Mouse (Mus musculus): Measurements from ENCODE around the gene Rpl23. TPM values are rescaled to one million over a fixed set of nuclear protein-coding genes. Genes with fewer than 3 reads are reported as not detected.
"Not testable (repeated sequence)": the region's sequence is repeated elsewhere in the genome, so short reads cannot be mapped to it uniquely, and the experiment has no call there.

Gene Rpl23
- polyA plus RNA-seq, 1 experiment from 2014 or later, result 632 TPM

DNA sequence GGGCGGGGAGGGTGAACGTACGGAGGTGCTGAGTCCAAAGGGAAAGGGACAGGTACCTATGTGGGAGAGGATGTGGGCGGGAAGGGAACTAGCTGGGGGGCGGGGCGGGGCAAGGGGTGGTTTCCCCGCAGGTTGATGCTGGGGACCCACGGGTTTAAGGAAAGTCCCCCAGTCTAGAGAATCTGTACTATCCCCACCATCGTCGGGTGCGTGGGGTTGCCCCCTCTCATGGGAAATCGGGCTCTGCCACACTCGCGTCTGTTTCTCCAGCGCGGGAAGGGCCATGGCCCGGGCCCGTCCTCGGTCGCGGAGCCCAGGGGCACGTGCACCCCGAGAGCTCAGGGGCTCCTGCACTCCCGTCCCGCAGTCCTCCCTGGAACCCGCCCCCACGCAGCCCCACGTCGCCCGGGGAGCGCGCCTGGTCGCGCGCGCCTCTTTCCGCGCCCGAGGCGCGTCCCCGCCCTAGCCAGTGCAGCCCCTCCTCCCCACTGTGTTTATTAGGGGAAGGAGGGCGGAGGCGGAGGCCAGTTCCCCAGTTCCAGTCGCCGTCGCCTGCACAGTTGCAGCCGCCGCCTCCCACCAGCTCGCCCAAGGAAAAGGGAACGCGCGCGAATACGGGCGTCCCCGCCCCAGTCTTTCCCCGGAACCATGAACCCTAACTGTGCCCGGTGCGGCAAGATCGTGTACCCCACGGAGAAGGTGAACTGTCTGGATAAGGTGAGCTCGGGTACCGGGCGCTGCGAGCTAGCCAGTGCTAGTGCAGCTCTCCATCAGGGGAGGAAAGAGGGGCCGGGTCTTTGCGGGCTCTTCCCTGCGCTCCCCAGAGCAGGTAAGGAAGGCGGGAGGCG lies 17.1 kb upstream of the Rpl23 start:
- under 1% methylated on average over 71 of the region's 71 CpGs for WGBS
- peak overlapping the region; percentile 93 for H3K9ac ChIP-seq
- H3K27me3 ChIP-seq, result no peaks in the 10 kb centered on the region
- H3K4me2 ChIP-seq, result peak overlapping the region; percentile 83
- H3K4me1 ChIP-seq, result peaks cover 32% of the 10 kb centered on the region
- peak; percentile 80 for ATAC-seq (ENCODE audit: insufficient number of reproducible peaks, insufficient read depth, low FRiP score, low TSS enrichment, low read depth)
- H3K36me3 ChIP-seq, result no peaks in the 10 kb centered on the region
- H3K9me3 ChIP-seq, result no peaks in the 10 kb centered on the region
- peak overlapping the region; percentile 96 for H3K4me3 ChIP-seq
- H3K27ac ChIP-seq, result peak overlapping the region; percentile 98

DNA sequence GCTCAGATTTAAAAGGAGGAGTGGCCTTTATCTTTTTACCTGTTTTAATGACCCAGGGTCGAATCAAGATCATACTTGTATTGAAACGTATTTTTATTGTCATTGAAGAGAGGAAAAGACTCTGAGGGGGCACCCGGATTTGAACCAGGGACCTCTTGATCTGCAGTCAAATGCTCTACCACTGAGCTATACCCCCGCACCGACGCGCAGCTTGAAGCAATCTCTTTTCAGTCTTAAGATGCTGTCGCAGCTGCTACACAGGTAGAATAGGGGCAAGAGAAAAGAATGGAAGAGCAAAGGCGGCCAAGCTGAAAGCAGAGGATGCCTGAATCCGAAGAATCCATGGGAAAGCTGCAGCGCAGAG lies 16.5 kb upstream of the Rpl23 start, which contains the start of gene Lasp1:
TSS of gene Lasp1 (plus strand) at position 219 of the 364 bp plus-strand sequence.
- Histone ChIP-seq H3K9me3 (no peaks in the 10 kb centered on the region), H3K4me3 (peak within 1 kb of the TSS; percentile 96), H3K4me2 (peak within 1 kb of the TSS; percentile 83), H3K36me3 (no peaks in the 10 kb centered on the region), H3K27ac (peak within 1 kb of the TSS; percentile 98), H3K9ac (peak within 1 kb of the TSS; percentile 93), H3K4me1 (peaks cover 26% of the 10 kb centered on the region), H3K27me3 (no peaks in the 10 kb centered on the region)
- peak; percentile 52 for ATAC-seq (ENCODE audit: insufficient number of reproducible peaks, insufficient read depth, low FRiP score, low TSS enrichment, low read depth)
- 0% methylated on average over 11 of the region's 11 CpGs for WGBS

DNA sequence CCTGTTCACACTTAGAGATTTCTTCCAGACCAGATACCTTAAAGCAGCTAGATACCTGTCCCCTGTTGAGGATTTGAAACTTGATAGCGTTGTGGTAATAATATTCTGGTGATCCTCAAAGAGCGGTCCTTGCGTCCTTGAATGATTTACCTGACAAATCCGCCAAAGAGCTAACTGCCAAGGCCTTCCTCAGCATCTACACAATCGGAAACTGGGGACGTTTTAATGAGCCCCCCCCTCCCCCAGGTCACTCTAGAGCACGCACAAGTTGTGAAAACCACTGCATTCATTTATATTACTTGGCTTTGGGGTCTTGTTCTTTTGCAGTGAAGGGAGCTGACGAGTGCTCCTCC lies 15.8 kb upstream of the Rpl23 start:
- peak overlapping the region; percentile 83 for H3K4me2 ChIP-seq
- 28% methylated on average over 8 of the region's 8 CpGs for WGBS
- H3K27me3 ChIP-seq, result no peaks in the 10 kb centered on the region
- no peak overlapping the region; the same call in 1 of the 2 replicates for H3K9ac ChIP-seq
- H3K36me3 ChIP-seq, result no peaks in the 10 kb centered on the region
- no peak for ATAC-seq (ENCODE audit: insufficient number of reproducible peaks, insufficient read depth, low FRiP score, low TSS enrichment, low read depth)
- 0 out of 2 replicates have a peak overlapping the region, but pooled peaks have one; percentile 7 for H3K27ac ChIP-seq
- H3K4me3 ChIP-seq, result peak overlapping the region; percentile 96
- H3K4me1 ChIP-seq, result peaks cover 23% of the 10 kb centered on the region
- H3K9me3 ChIP-seq, result no peaks in the 10 kb centered on the region

DNA sequence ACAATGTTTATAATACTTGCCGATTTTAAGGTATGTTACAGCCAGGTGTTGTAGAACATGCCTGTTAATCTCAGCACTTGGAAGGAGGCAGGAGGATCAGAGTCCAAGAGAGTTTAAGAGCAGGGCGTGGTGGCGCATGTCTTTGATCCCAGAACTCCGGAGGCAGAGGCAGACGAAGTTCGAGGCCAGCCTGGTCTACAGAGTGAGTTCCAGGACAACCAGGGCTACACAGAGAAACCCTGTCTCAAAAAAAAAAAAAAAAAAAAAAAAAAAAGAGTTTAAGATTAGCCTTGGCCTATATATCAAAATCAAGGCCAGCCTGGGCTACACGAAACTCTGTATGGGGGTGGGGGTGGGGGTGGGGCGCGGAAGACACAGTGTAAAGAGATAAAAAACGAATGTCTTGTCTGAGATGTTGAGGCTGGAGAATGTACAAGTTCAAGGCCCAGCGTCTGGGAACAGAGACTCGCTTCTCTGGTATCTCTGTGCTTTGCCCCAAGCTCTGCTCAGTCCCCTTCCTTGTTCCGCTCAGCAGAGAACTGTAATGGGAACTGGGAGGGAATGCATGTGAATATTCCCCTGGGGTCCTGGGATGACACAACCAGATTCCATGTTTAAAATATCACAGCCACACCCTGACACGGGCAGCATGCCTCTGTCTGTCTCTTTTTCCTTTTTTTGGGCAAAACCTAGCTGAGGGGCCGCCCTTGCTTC lies 15.3 kb upstream of the Rpl23 start:
- no peaks in the 10 kb centered on the region for H3K36me3 ChIP-seq
- WGBS, result 44% methylated on average over 15 of the region's 15 CpGs
- H3K4me3 ChIP-seq, result peak overlapping the region; percentile 96; the same call in 1 of the 2 replicates
- H3K4me1 ChIP-seq, result peaks cover 23% of the 10 kb centered on the region
- no peaks in the 10 kb centered on the region for H3K9me3 ChIP-seq
- no peaks in the 10 kb centered on the region for H3K27me3 ChIP-seq
- no peak for ATAC-seq (ENCODE audit: insufficient number of reproducible peaks, insufficient read depth, low FRiP score, low TSS enrichment, low read depth)
- no peak overlapping the region for H3K9ac ChIP-seq
- H3K27ac ChIP-seq, result 0 out of 2 replicates have a peak overlapping the region, but pooled peaks have one; percentile 7
- peak overlapping the region; percentile 83 for H3K4me2 ChIP-seq

DNA sequence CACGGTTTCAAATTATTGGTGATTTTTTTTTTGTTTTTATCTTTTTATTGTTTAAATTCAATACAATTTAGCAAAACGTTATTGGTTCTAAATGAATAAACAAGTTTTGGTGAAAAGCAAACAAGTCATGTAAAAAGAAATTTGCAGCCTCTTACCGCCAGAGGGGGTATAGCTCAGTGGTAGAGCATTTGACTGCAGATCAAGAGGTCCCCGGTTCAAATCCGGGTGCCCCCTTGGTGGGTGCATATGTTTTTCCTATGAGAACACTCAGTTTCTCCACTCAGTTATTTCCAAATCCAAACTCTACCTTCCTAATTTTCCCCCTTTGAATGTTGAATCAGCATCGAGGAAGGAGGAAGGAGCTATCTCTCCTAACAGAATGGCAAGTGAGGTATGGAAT lies 14.7 kb upstream of the Rpl23 start:
- Histone ChIP-seq H3K9ac (no peak overlapping the region), H3K4me3 (no peak overlapping the region), H3K36me3 (no peaks in the 10 kb centered on the region), H3K4me2 (no peak overlapping the region), H3K27me3 (no peaks in the 10 kb centered on the region), H3K9me3 (no peaks in the 10 kb centered on the region), H3K4me1 (peaks cover 16% of the 10 kb centered on the region), H3K27ac (no peak overlapping the region)
- ATAC-seq (ENCODE audit: insufficient number of reproducible peaks, insufficient read depth, low FRiP score, low TSS enrichment, low read depth), result no peak
- WGBS, result 4% methylated on average over 6 of the region's 6 CpGs

DNA sequence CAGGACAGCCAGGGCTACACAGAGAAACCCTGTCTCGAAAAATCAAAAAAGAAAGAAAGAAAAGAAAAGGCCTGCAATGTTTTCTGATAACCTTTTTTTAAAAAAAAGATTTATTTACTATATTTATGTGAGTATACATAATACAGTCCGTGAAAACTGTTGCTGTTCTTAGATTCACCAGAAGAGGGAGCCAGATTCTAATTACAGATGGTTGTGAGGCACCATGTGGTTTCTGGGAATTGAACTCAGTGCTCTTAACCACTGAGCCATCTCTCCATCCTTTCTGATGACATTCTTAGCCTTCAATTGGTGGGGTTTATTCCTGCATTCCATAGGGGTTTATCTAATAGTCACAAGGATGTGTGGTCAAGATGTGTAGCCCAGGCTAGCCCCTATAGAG lies 10.9 kb upstream of the Rpl23 start:
- Histone ChIP-seq H3K4me3 (no peak overlapping the region), H3K9me3 (no peaks in the 10 kb centered on the region), H3K4me1 (peaks cover 1% of the 10 kb centered on the region; the same call in 1 of the 2 replicates), H3K9ac (no peak overlapping the region), H3K36me3 (no peaks in the 10 kb centered on the region), H3K27ac (no peak overlapping the region), H3K4me2 (no peak overlapping the region), H3K27me3 (no peaks in the 10 kb centered on the region)
- no peak for ATAC-seq (ENCODE audit: insufficient number of reproducible peaks, insufficient read depth, low FRiP score, low TSS enrichment, low read depth)
- WGBS, result 7% methylated on average over 2 of the region's 2 CpGs

DNA sequence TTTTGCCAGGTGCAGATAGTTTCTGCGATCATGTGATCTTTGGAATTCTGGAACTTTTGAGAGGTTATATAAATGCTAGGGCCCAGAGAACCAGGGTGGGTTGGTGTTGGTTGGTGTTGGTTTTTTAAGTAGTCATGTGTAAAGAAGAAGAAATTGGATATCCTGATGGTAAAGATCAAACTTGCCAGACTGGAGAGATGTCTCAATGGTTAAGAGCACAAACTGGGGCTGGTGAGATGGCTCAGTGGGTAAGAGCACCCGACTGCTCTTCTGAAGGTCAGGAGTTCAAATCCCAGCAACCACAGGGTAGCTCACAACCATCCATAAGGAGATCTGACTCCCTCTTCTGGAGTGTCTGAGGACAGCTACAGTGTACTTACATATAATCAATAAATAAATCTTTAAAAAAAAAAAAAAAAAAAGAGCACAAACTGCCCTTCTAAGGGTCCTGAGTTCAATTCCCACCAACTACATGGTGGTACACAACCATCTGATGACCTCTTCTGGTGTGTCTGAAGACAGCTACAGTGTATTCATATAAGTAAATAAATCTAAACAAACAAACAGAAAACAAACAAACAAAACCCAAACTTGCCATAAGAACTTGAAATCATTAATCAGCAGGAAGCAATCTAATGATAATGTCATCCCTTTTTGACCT lies 8.7 kb upstream of the Rpl23 start:
- ATAC-seq (ENCODE audit: insufficient number of reproducible peaks, insufficient read depth, low FRiP score, low TSS enrichment, low read depth); H3K27me3 ChIP-seq; H3K9ac ChIP-seq; H3K36me3 ChIP-seq; H3K9me3 ChIP-seq; H3K4me1 ChIP-seq; H3K4me3 ChIP-seq; H3K4me2 ChIP-seq; H3K27ac ChIP-seq: not testable (repeated sequence)
- WGBS, result 64% methylated on average over 2 of the region's 2 CpGs

DNA sequence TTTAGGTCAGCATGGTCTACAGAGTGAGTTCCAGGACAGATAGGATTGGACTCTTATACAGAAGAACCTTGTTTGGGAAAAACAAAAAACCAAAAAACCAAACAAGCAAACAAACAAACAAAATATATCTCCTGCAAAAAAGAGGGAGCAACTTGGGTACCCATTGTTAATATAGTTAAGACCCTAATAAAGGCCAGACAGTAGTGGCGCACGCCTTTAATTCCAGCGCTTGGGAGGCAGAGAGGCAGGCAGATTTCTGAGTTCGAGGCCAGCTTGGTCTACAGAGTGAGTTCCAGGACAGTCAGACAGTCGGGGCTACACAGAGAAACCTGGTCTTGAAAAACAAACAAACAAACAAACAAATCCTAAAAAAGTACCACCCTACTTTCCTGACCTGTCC lies 7.5 kb upstream of the Rpl23 start:
- no peaks in the 10 kb centered on the region for H3K27me3 ChIP-seq
- H3K36me3 ChIP-seq, result no peaks in the 10 kb centered on the region
- 83% methylated on average over 5 of the region's 5 CpGs for WGBS
- H3K9me3 ChIP-seq, result no peaks in the 10 kb centered on the region
- ATAC-seq (ENCODE audit: insufficient number of reproducible peaks, insufficient read depth, low FRiP score, low TSS enrichment, low read depth), result no peak
- H3K4me1 ChIP-seq, result no peaks in the 10 kb centered on the region
- no peak overlapping the region for H3K9ac ChIP-seq
- no peak overlapping the region for H3K27ac ChIP-seq
- H3K4me3 ChIP-seq, result no peak overlapping the region
- no peak overlapping the region for H3K4me2 ChIP-seq

DNA sequence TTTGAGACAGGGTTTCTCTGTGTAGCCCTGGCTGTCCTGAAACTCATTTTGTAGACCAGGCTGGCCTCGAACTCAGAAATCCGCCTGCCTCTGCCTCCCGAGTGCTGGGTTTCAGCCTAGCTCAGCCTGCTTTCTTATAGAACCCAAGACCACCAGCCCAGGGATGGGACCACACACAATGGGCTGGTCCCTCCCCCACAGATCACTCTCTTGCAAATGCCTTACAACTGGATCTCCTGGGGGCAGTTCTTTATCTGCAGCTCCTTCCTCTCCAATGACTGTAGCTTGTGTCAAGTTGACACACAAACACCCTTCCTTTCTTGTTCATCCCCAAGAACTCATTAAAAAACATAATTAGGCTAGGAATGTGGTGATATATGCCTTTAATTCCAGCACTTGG lies 5.7 kb upstream of the Rpl23 start:
- Histone ChIP-seq H3K4me3 (no peak overlapping the region), H3K4me2 (no peak overlapping the region), H3K9ac (no peak overlapping the region), H3K4me1 (peaks cover 3% of the 10 kb centered on the region; the same call in 1 of the 2 replicates), H3K27ac (no peak overlapping the region), H3K27me3 (no peaks in the 10 kb centered on the region), H3K9me3 (no peaks in the 10 kb centered on the region), H3K36me3 (no peaks in the 10 kb centered on the region)
- 82% methylated on average over 3 of the region's 3 CpGs for WGBS
- no peak for ATAC-seq (ENCODE audit: insufficient number of reproducible peaks, insufficient read depth, low FRiP score, low TSS enrichment, low read depth)

DNA sequence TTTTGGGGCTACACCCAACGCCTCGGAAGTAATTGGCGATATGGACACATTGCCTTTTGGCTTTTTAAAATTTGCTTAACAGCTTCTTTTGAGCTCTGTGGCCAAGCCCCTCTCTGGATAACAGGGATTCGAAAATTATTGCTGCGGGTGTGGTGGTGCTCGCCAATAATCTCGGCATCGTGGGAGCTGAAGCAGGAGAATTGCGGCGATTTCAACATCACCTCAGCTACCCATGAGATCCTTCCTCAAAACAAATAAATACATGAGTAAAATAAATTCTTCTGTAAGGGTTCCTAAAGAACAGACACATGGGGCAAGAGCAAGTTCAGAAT lies 293 bp upstream of the Rpl23 start:
- Histone ChIP-seq H3K36me3 (peaks cover 35% of the 10 kb centered on the region), H3K4me1 (peaks cover 20% of the 10 kb centered on the region), H3K4me2 (peak overlapping the region; percentile 70), H3K27ac (peak overlapping the region; percentile 95), H3K27me3 (no peaks in the 10 kb centered on the region), H3K9me3 (no peaks in the 10 kb centered on the region), H3K4me3 (peak overlapping the region; percentile 79), H3K9ac (peak overlapping the region; percentile 97)
- WGBS, result under 1% methylated on average over 10 of the region's 10 CpGs
- ATAC-seq (ENCODE audit: insufficient number of reproducible peaks, insufficient read depth, low FRiP score, low TSS enrichment, low read depth), result no peak

DNA sequence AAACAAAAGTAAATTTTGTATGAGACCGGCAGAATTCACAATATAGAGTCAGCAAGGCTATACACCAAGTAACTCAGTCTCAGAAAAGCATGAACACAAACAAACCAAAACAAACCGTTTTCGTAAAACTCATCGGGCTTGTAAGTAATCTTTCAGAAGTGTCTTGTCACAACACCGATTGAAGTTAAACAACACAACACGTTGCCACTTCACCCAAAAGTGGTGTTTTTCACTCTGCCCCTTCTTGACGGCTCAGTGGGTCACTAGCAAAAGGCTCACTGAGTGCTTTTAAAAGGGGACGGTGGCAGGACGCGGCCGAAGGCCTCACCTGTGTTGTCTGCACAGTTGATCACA lies 782 bp downstream of the Rpl23 start:
- Histone ChIP-seq H3K4me3 (peak overlapping the region; percentile 79), H3K4me2 (peak overlapping the region; percentile 70), H3K27me3 (no peaks in the 10 kb centered on the region), H3K36me3 (peaks cover 46% of the 10 kb centered on the region), H3K9ac (peak overlapping the region; percentile 97), H3K4me1 (peaks cover 20% of the 10 kb centered on the region), H3K9me3 (no peaks in the 10 kb centered on the region), H3K27ac (peak overlapping the region; percentile 95)
- no peak for ATAC-seq (ENCODE audit: insufficient number of reproducible peaks, insufficient read depth, low FRiP score, low TSS enrichment, low read depth)
- WGBS, result under 1% methylated on average over 11 of the region's 11 CpGs
